Mouse (Mus musculus) megakaryocyte, adult 5-6 weeks (primary cell): ENCODE measurements around the gene Prkg1. TPM values are rescaled to one million over a fixed set of nuclear protein-coding genes. Genes with fewer than 3 reads are reported as not detected.

Source experiments
- ATAC-seq: 2 replicates; pipeline ENCODE4 v1.8.0; 2016; ENCODE audit warnings: mild to moderate bottlenecking, inconsistent platforms; ENCODE audit not compliant: poor library complexity, severe bottlenecking
- total RNA-seq, 2 experiments: library from RNA; stranded (forward) in 1 of 2; stranded (reverse) in 1 of 2; fragments of 153-499, 151-499 nt in 1 of 2; fragments of 221-1000, 200-1000 nt in 1 of 2; gene quantifications; 2 replicates each; pipeline versions ENCODE4 v1.2.3 to v1.2.4; 2015 to 2017

The Prkg1 gene
- total RNA-seq, 2 experiments from 2014 or later: 0.11 TPM

GRCm38 (mm10) chr19:30691258-30691657 is 1073.6 kb downstream of the Prkg1 start:
- no peak for ATAC-seq

- ATAC-seq: no peak
These were observed 1074.1 kb downstream of the Prkg1 start for GRCm38 (mm10) chr19:30690691-30691090.

GRCm38 (mm10) chr19:30687942-30688341 is 1076.9 kb downstream of the Prkg1 start:
- no peak for ATAC-seq

GRCm38 (mm10) chr19:30676308-30676707 is 1088.5 kb downstream of the Prkg1 start:
- ATAC-seq: no peak

GRCm38 (mm10) chr19:30664269-30664668 is 1100.6 kb downstream of the Prkg1 start:
- peak; percentile 49; the same call in 1 of the 2 replicates for ATAC-seq

GRCm38 (mm10) chr19:30642629-30643170 is 1122.1 kb downstream of the Prkg1 start:
- no peak for ATAC-seq

- no peak for ATAC-seq
These were observed 1127.4 kb downstream of the Prkg1 start for GRCm38 (mm10) chr19:30637471-30637870.

- ATAC-seq: no peak
These were observed 1133.8 kb downstream of the Prkg1 start for GRCm38 (mm10) chr19:30631051-30631450.

- ATAC-seq: no peak
These were observed 1138.8 kb downstream of the Prkg1 start for GRCm38 (mm10) chr19:30626036-30626435.

GRCm38 (mm10) chr19:30625391-30625790 is 1139.4 kb downstream of the Prkg1 start:
- ATAC-seq: no peak

- ATAC-seq: no peak
These were observed 1141.2 kb downstream of the Prkg1 start for GRCm38 (mm10) chr19:30623620-30624019.

- no peak for ATAC-seq
These were observed 1151.5 kb downstream of the Prkg1 start for GRCm38 (mm10) chr19:30613150-30613865.

- no peak for ATAC-seq
These were observed 1178.5 kb downstream of the Prkg1 start for GRCm38 (mm10) chr19:30586366-30586765.

GRCm38 (mm10) chr19:30564516-30564915 is 1200.3 kb downstream of the Prkg1 start:
- ATAC-seq: no peak

GRCm38 (mm10) chr19:30563876-30564275 is 1201.0 kb downstream of the Prkg1 start:
- ATAC-seq: no peak

GRCm38 (mm10) chr19:30558024-30558423 is 1206.8 kb downstream of the Prkg1 start:
- ATAC-seq: no peak

GRCm38 (mm10) chr19:30554467-30554881 is 1210.4 kb downstream of the Prkg1 start:
- peak; percentile 92 for ATAC-seq

- no peak for ATAC-seq
These were observed 1211.1 kb downstream of the Prkg1 start for GRCm38 (mm10) chr19:30553740-30554139.

- ATAC-seq: no peak
These were observed 1212.6 kb downstream of the Prkg1 start for GRCm38 (mm10) chr19:30552260-30552659.

GRCm38 (mm10) chr19:30549854-30550647 is 1214.8 kb downstream of the Prkg1 start:
- no peak for ATAC-seq

GRCm38 (mm10) chr19:30549044-30549853 is 1215.6 kb downstream of the Prkg1 start, which contains the start of gene Dkk1:
Gene Dkk1, minus strand, starts transcription at chr19:30549665.
- ATAC-seq: peak; percentile 65
